Mouse (Mus musculus) heart, embryonic 11.5 days (tissue): ENCODE data around the gene Amdhd2. TPM values are rescaled to one million over a fixed set of nuclear protein-coding genes. Genes with fewer than 3 reads are reported as not detected.

Experiments used
- ATAC-seq: fragments of 200-750 bp; cut with Nextera tagmentation; replicated peaks from 2 replicates; pipeline ENCODE4 v1.8.0; 2017; ENCODE audit warnings: moderate library complexity; ENCODE audit not compliant: insufficient number of reproducible peaks, low FRiP score, low TSS enrichment
- H3K27ac ChIP-seq: fragments of 300-500 bp; sonication (generic); 2 replicates; pipeline ENCODE4 v1.5.1; 2014; ENCODE audit warnings: mild to moderate bottlenecking, low read depth, low read length
- H3K27me3 ChIP-seq: fragments of 300-500 bp; sonication (generic); 2 replicates; pipeline ENCODE4 v1.6.1; 2014; ENCODE audit warnings: mild to moderate bottlenecking, low read length, mixed read lengths; ENCODE audit not compliant: control insufficient read depth, insufficient read depth
- H3K36me3 ChIP-seq: fragments of 300-500 bp; sonication (generic); 2 replicates; pipeline ENCODE4 v1.6.1; 2014; ENCODE audit warnings: mild to moderate bottlenecking, low read length, moderate library complexity, mixed read lengths; ENCODE audit not compliant: control insufficient read depth, insufficient read depth
- H3K4me1 ChIP-seq: fragments of 300-500 bp; sonication (generic); 2 replicates; pipeline ENCODE4 v1.6.1; 2014; ENCODE audit warnings: low read length; ENCODE audit not compliant: control insufficient read depth, insufficient read depth
- H3K4me2 ChIP-seq: fragments of 300-500 bp; sonication (generic); 2 replicates; pipeline ENCODE4 v1.6.1; 2014; ENCODE audit warnings: mild to moderate bottlenecking, moderate library complexity
- H3K4me3 ChIP-seq: fragments of 300-500 bp; sonication (generic); 2 replicates; pipeline ENCODE4 v1.5.1; 2014; ENCODE audit warnings: low read depth, low read length
- H3K9ac ChIP-seq: fragments of 300-500 bp; sonication (generic); 2 replicates; pipeline ENCODE4 v1.6.1; 2014; ENCODE audit warnings: mild to moderate bottlenecking, low read depth, low read length, moderate library complexity
- H3K9me3 ChIP-seq: fragments of 300-500 bp; sonication (generic); replicated peaks from 2 replicates; pipeline ENCODE4 v1.6.1; 2016; ENCODE audit warnings: low read length; ENCODE audit not compliant: control insufficient read depth
- WGBS: fragments of 180-500 bp; shearing (Covaris S2); extraction: QIAGEN DNeasy Blood & Tissue Kit; methylation state at CpG from one replicate; pipeline ENCODE4 v1.1.7; 2014; ENCODE audit not compliant: insufficient replicate concordance; 5-methylcytosine and 5-hydroxymethylcytosine counted together
- polyA plus RNA-seq: library from polyadenylated mRNA; unstranded; fragments of >200 nt; fragmentation: Nextera tagmentation; extraction: Ambion mirVana; gene quantifications from 2 replicates; pipeline ENCODE4 v1.2.1, GENCODE M21; 2014

Gene Amdhd2
- 28.3 and 31.0 TPM in 2 replicates for polyA plus RNA-seq

GRCm38 (mm10) chr17:24163176-24163962 is at the start of gene Amdhd2:
TSS of gene Amdhd2 (minus strand) at chr17:24163766.
- WGBS: under 1% methylated on average over 47 of the region's 47 CpGs
- peak within 1 kb of the TSS; percentile 82 for H3K4me3 ChIP-seq
- H3K9ac ChIP-seq: peak within 1 kb of the TSS; percentile 90
- peaks cover 12% of the 10 kb centered on the region for H3K4me1 ChIP-seq
- peak within 1 kb of the TSS; percentile 84 for H3K27ac ChIP-seq
- H3K4me2 ChIP-seq: peak within 1 kb of the TSS; percentile 99
- peak; percentile 84 for ATAC-seq
- H3K27me3 ChIP-seq: no peaks in the 10 kb centered on the region
- peaks cover 8% of the 10 kb centered on the region for H3K36me3 ChIP-seq
- no peaks in the 10 kb centered on the region for H3K9me3 ChIP-seq

- WGBS: 78% methylated on average over 6 of the region's 6 CpGs
- H3K27me3 ChIP-seq: peaks cover 11% of the 10 kb centered on the region
- no peak overlapping the region for H3K9ac ChIP-seq
- H3K4me2 ChIP-seq: no peak overlapping the region
- H3K4me1 ChIP-seq: peaks cover 21% of the 10 kb centered on the region
- no peaks in the 10 kb centered on the region for H3K9me3 ChIP-seq
- peaks cover 18% of the 10 kb centered on the region for H3K36me3 ChIP-seq
- no peak overlapping the region for H3K27ac ChIP-seq
- no peak for ATAC-seq
- H3K4me3 ChIP-seq: no peak overlapping the region
Measured at GRCm38 (mm10) chr17:24213186-24213585, 49.6 kb upstream of the Amdhd2 start.

GRCm38 (mm10) chr17:24212441-24213018 is 49.0 kb upstream of the Amdhd2 start:
- Histone ChIP-seq H3K4me1 (peaks cover 27% of the 10 kb centered on the region), H3K9ac (no peak overlapping the region), H3K27me3 (peaks cover 18% of the 10 kb centered on the region), H3K4me3 (peak overlapping the region; percentile 57), H3K36me3 (peaks cover 13% of the 10 kb centered on the region), H3K9me3 (no peaks in the 10 kb centered on the region), H3K4me2 (peak overlapping the region; percentile 99), H3K27ac (no peak overlapping the region)
- WGBS: 26% methylated on average over 5 of the region's 5 CpGs
- ATAC-seq: no peak

- H3K9ac ChIP-seq: peak overlapping the region; percentile 80
- peak overlapping the region; percentile 99 for H3K4me2 ChIP-seq
- 1% methylated on average over 36 of the region's 37 CpGs for WGBS
- no peak for ATAC-seq
- H3K4me3 ChIP-seq: peak overlapping the region; percentile 57
- H3K27ac ChIP-seq: no peak overlapping the region
- H3K4me1 ChIP-seq: peaks cover 34% of the 10 kb centered on the region
- peaks cover 12% of the 10 kb centered on the region; the same call in 1 of the 2 replicates for H3K36me3 ChIP-seq
- H3K27me3 ChIP-seq: peaks cover 25% of the 10 kb centered on the region
- H3K9me3 ChIP-seq: no peaks in the 10 kb centered on the region
Measured at GRCm38 (mm10) chr17:24211631-24212440, 48.3 kb upstream of the Amdhd2 start.

- Histone ChIP-seq H3K4me2 (no peak overlapping the region), H3K4me3 (no peak overlapping the region), H3K4me1 (peaks cover 47% of the 10 kb centered on the region), H3K9ac (no peak overlapping the region), H3K27ac (no peak overlapping the region), H3K9me3 (no peaks in the 10 kb centered on the region), H3K27me3 (peaks cover 32% of the 10 kb centered on the region), H3K36me3 (peaks cover 6% of the 10 kb centered on the region; the same call in 1 of the 2 replicates)
- WGBS: 56% methylated on average over 3 of the region's 3 CpGs
- ATAC-seq: no peak
Measured at GRCm38 (mm10) chr17:24210591-24210990, 47.0 kb upstream of the Amdhd2 start.

GRCm38 (mm10) chr17:24209916-24210240 is 46.3 kb upstream of the Amdhd2 start:
- peaks cover 48% of the 10 kb centered on the region for H3K4me1 ChIP-seq
- H3K36me3 ChIP-seq: no peaks in the 10 kb centered on the region
- no peak overlapping the region for H3K4me3 ChIP-seq
- no peak overlapping the region for H3K27ac ChIP-seq
- ATAC-seq: no peak
- peak overlapping the region; percentile 97; the same call in 1 of the 2 replicates for H3K4me2 ChIP-seq
- H3K27me3 ChIP-seq: peaks cover 32% of the 10 kb centered on the region
- peak overlapping the region; percentile 66; the same call in 1 of the 2 replicates for H3K9ac ChIP-seq
- 77% methylated on average over 3 of the region's 3 CpGs for WGBS
- H3K9me3 ChIP-seq: no peaks in the 10 kb centered on the region

- peak within 1 kb of the TSS; percentile 97 for H3K4me2 ChIP-seq
- H3K4me1 ChIP-seq: peaks cover 54% of the 10 kb centered on the region
- peak; percentile 56 for ATAC-seq
- H3K36me3 ChIP-seq: no peaks in the 10 kb centered on the region
- peak within 1 kb of the TSS; percentile 66 for H3K9ac ChIP-seq
- peaks cover 32% of the 10 kb centered on the region for H3K27me3 ChIP-seq
- H3K27ac ChIP-seq: peak within 1 kb of the TSS; percentile 48
- no peaks in the 10 kb centered on the region for H3K9me3 ChIP-seq
- WGBS: under 1% methylated on average over 39 of the region's 43 CpGs
- H3K4me3 ChIP-seq: peak within 1 kb of the TSS; percentile 44
Measured at GRCm38 (mm10) chr17:24209043-24209915, 45.7 kb upstream of the Amdhd2 start, which contains the start of gene Ntn3. TSS of gene Ntn3 (minus strand) at chr17:24209531.
